Mouse (Mus musculus) left cerebral cortex, adult 2 months (tissue): Measurements from ENCODE around the gene Hspb7. TPM values are rescaled to one million over a fixed set of nuclear protein-coding genes. Genes with fewer than 3 reads are reported as not detected.

Experiments
- DNase-seq, 2 experiments: peaks; one replicate each; pipeline ENCODE4 v3.0.0; 2021 to 2022; ENCODE audit warnings: low spot score in 2 of 2, mixed read lengths in 1 of 2; ENCODE audit errors: extremely low spot score in 1 of 2
- H3K27ac ChIP-seq: fragments of 200-600 bp; 2 replicates; pipeline ENCODE4 v1.8.1; 2022
- H3K4me3 ChIP-seq: fragments of 200-600 bp; 2 replicates; pipeline ENCODE4 v1.8.1; 2022
- CTCF ChIP-seq: fragments of 200-600 bp; IDR thresholded peaks from 2 replicates; pipeline ENCODE4 v1.8.1; 2022; ENCODE audit warnings: antibody characterized with exemption, mild to moderate bottlenecking, moderate library complexity
- intact Hi-C: fragments of 180-260 bp; cut with DNase I; formaldehyde crosslinking; loops from one replicate; pipeline ENCODE4 v1.15.1; 2025
- total RNA-seq, 2 experiments: library from RNA; stranded (reverse); gene quantifications; 2 replicates each; pipeline ENCODE4 v1.2.3; 2021

Hspb7 gene
- total RNA-seq, 2 experiments from 2014 or later = 0.40 to 0.57 TPM

GRCm38 (mm10) chr4:141439083-141439803 is 18.7 kb downstream of the Hspb7 start:
- intact Hi-C loops = no loop called here
- TF ChIP-seq CTCF = no peak
- DNase-seq = no peak
- H3K4me3 ChIP-seq = no peak overlapping the region
- peak overlapping the region; percentile 34 for H3K27ac ChIP-seq

- TF ChIP-seq CTCF = no peak
- intact Hi-C loops = no loop called here
- H3K27ac ChIP-seq = no peak overlapping the region
- DNase-seq = no peak
- H3K4me3 ChIP-seq = no peak overlapping the region
These were observed 20.3 kb downstream of the Hspb7 start for GRCm38 (mm10) chr4:141440877-141441276.

GRCm38 (mm10) chr4:141443641-141444429 is 23.3 kb downstream of the Hspb7 start:
- no peak for TF ChIP-seq CTCF
- intact Hi-C loops = no loop called here
- DNase-seq = no peak
- H3K4me3 ChIP-seq = peak overlapping the region; percentile 92
- peak overlapping the region; percentile 69; the same call in 1 of the 2 replicates for H3K27ac ChIP-seq

- Histone ChIP-seq H3K27ac (peak within 1 kb of the TSS; percentile 91), H3K4me3 (peak within 1 kb of the TSS; percentile 92)
- no peak for TF ChIP-seq CTCF
- intact Hi-C loops = no loop called here
- DNase-seq = peak; percentile 89 to 91
These were observed 24.1 kb downstream of the Hspb7 start, which contains the start of gene Zbtb17 for GRCm38 (mm10) chr4:141444451-141445327. Zbtb17 (plus strand) TSS chr4:141444654.

GRCm38 (mm10) chr4:141445328-141445720 is 24.7 kb downstream of the Hspb7 start:
- no peak for TF ChIP-seq CTCF
- no peak for DNase-seq
- Histone ChIP-seq H3K4me3 (peak overlapping the region; percentile 92), H3K27ac (peak overlapping the region; percentile 58)
- intact Hi-C loops = no loop called here

DNA sequence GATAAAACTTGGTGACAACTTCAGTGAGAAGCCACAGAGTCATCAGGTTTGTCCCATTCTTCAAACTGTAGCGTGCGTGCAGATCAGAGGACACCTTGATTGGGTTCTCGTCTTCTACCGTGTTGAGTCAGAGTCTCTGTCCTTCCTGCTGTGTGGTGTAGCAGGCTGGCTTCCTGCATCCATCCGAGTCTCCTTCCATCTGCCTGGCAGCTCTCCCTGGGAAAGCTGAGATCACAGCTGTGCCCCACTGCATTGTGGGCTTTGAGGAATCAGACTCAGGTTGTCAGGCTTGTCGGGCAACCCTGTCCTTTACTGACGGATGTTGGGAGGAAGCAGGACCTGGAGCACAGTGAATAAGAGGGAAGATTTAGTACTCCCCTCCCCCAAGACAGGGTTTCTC is 25.6 kb downstream of the Hspb7 start:
- no peak overlapping the region for H3K4me3 ChIP-seq
- TF ChIP-seq CTCF = no peak
- no peak for DNase-seq
- H3K27ac ChIP-seq = peak overlapping the region; percentile 8; the same call in 1 of the 2 replicates
- intact Hi-C loops = no loop called here

DNA sequence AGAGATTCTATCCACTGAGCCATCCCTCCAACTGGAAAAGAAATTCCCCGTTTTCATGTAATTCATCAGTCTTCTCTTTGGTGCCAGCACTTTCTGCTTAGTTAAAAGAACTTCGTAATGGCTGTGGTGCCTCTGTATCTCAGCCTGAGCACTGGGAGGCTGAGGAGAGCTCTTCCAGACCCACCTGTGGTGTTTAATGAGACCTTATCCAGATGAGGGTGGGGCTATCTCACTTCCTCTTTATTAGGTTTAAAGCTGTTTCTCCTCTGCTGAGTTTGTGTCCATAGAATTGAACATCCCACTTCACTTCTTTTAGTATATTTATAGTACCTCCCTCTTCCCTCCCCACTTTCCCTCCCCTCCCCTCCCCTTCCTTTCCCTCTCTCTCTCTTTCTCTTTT is 30.7 kb downstream of the Hspb7 start:
- Histone ChIP-seq H3K27ac (no peak overlapping the region), H3K4me3 (no peak overlapping the region)
- DNase-seq = no peak
- TF ChIP-seq CTCF = no peak
- intact Hi-C loops = no loop called here

DNA sequence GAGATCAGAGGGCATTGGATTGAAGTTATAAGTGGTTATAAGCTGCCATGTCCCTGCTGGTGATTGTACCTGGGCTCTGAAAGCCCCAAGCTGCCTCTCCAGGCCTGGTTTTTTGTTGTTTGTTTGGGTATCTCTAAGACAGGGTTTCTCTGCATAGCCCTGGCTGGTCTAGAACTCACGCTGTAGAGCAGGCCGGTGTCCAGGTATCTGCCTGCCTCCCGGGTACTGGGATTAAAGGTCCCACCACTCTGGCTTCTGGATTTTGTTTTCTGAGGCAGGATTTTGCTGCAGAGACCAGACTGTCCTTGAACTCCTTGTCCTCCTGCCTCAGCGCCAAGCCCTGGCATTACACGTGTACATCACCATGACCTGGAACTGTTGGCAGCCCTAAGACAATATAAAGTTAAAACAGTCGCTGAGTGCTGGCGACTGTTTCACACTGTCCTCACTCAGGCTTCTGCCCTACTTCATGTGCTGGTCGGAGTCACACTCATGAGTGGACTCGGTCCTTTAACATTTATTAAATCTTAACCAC is 31.4 kb downstream of the Hspb7 start:
- DNase-seq = no peak
- intact Hi-C loops = no loop called here
- no peak for TF ChIP-seq CTCF
- H3K27ac ChIP-seq = no peak overlapping the region
- H3K4me3 ChIP-seq = no peak overlapping the region

GRCm38 (mm10) chr4:141454581-141455350 is 34.2 kb downstream of the Hspb7 start:
- intact Hi-C loops = no loop called here
- DNase-seq = peak; percentile 29 to 51
- Histone ChIP-seq H3K4me3 (no peak overlapping the region), H3K27ac (peak overlapping the region; percentile 82)
- no peak for TF ChIP-seq CTCF

DNA sequence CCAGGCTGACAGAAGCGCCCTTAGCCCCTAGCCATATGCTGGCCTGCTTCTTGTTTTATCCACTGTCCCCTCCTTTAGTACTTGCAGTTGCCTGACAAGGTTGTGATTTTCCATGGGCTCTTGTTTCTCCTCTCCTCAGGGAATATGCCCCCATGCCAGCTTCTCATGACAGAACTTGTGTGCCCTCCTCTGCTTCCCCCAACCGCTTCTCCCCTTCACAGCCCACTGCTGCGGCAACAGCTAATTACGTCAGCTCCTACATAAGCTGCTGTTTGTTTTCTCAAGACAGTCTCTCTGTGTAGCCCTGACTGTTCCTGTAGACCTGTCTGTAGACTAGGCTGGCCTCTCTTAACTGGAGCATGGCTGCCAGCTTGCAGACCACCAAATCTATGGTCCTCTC is 34.9 kb downstream of the Hspb7 start:
- Histone ChIP-seq H3K27ac (peak overlapping the region; percentile 59), H3K4me3 (no peak overlapping the region)
- intact Hi-C loops = no loop called here
- no peak for TF ChIP-seq CTCF
- DNase-seq = peak in 1 of 2 experiments; percentile 20
